ENCODE assay signal across 9 mouse cellular contexts in genomic region chr12:14069049-14069448, GRCm38 (mm10).
DNase-seq lines count a peak whose midpoint lies in the region; ATAC-seq and TF ChIP-seq lines count a peak whose summit lies in the region.
"Had no signal": no experiment of that assay in that cellular context is flagged by ENCODE, and none has a peak within 500 bp of the region (broad histone marks: within the 10 kb centered on the region; RNA-seq: fewer than 3 reads in every experiment).

No protein-coding gene starts in this region.

- DNase-seq in midbrain, postnatal 0 days (ENCODE audit: low spot score) = peak; percentile 19
- no peak for DNase-seq in midbrain, embryonic 10.5 days (ENCODE audit: low spot score)
- DNase-seq in fat pad, adult 2 months (ENCODE audit: extremely low read depth, low read depth, low spot score) = peak; percentile 11
- DNase-seq in layer of hippocampus, adult 2 months (ENCODE audit: low spot score in 2 of 2) = peak; percentile 21 to 39
- peak; percentile 5 for DNase-seq in right cerebral cortex, postnatal 14 days
- no peak for DNase-seq in spleen, postnatal 4 days (ENCODE audit: low spot score in 2 of 2)
- no peak for DNase-seq in natural killer cell, adult 2 months (ENCODE audit: low spot score in 2 of 2)

- no peaks in the 10 kb centered on the region for H3K9me3 ChIP-seq in midbrain, postnatal 0 days (ENCODE audit: low read length)
- H3K9me3 ChIP-seq in midbrain, embryonic 10.5 days (replicated peaks) = no peaks in the 10 kb centered on the region
- H3K9me3 ChIP-seq in kidney, embryonic 14.5 days (ENCODE audit: control insufficient read depth, low read length) = no peaks in the 10 kb centered on the region

- no peak for ATAC-seq in midbrain, postnatal 0 days (ENCODE audit: low FRiP score)
- no peak for ATAC-seq in kidney, embryonic 14.5 days (ENCODE audit: low FRiP score, low TSS enrichment)

- H3K27ac ChIP-seq in midbrain, postnatal 0 days (ENCODE audit: low read depth, low read length) = no peak overlapping the region
- H3K27ac ChIP-seq in midbrain, embryonic 10.5 days (replicated peaks) = no peak overlapping the region
- no peak overlapping the region for H3K27ac ChIP-seq in layer of hippocampus, adult 2 months
- no peak overlapping the region for H3K27ac ChIP-seq in kidney, embryonic 14.5 days (ENCODE audit: low read depth, low read length)

- H3K4me3 ChIP-seq in midbrain, postnatal 0 days (ENCODE audit: low read depth, low read length) = no peak overlapping the region
- no peak overlapping the region for H3K4me3 ChIP-seq in midbrain, embryonic 10.5 days
- H3K4me3 ChIP-seq in layer of hippocampus, adult 2 months = no peak overlapping the region
- no peak overlapping the region for H3K4me3 ChIP-seq in kidney, embryonic 14.5 days (ENCODE audit: low read length)
- H3K4me3 ChIP-seq: megakaryocyte, embryonic 14.5 days had no signal

- H3K27me3 ChIP-seq in midbrain, postnatal 0 days (ENCODE audit: insufficient read depth, low read length) = no peaks in the 10 kb centered on the region
- H3K27me3 ChIP-seq in midbrain, embryonic 10.5 days (ENCODE audit: low read depth, poor library complexity, severe bottlenecking) = no peaks in the 10 kb centered on the region
- H3K27me3 ChIP-seq in kidney, embryonic 14.5 days (ENCODE audit: control insufficient read depth, insufficient read depth, low read length) = no peaks in the 10 kb centered on the region
- H3K27me3 ChIP-seq: megakaryocyte, embryonic 14.5 days had no signal

- WGBS in midbrain, postnatal 0 days = 81% methylated on average over 4 of the region's 4 CpGs
- WGBS in midbrain, embryonic 10.5 days = 84% methylated on average over 4 of the region's 4 CpGs
- 84% methylated on average over 4 of the region's 4 CpGs for WGBS in kidney, embryonic 14.5 days

- no peaks in the 10 kb centered on the region for H3K4me1 ChIP-seq in midbrain, postnatal 0 days (ENCODE audit: insufficient read depth, low read length)
- H3K4me1 ChIP-seq in midbrain, embryonic 10.5 days = no peaks in the 10 kb centered on the region
- no peaks in the 10 kb centered on the region for H3K4me1 ChIP-seq in kidney, embryonic 14.5 days (ENCODE audit: control insufficient read depth, insufficient read depth, low read length)
- H3K4me1 ChIP-seq: megakaryocyte, embryonic 14.5 days had no signal

- no peak overlapping the region for H3K4me2 ChIP-seq in midbrain, postnatal 0 days (ENCODE audit: low read depth, low read length, poor library complexity, severe bottlenecking)
- H3K4me2 ChIP-seq in kidney, embryonic 14.5 days (replicated peaks; ENCODE audit: low read depth, low read length) = no peak overlapping the region

- no peaks in the 10 kb centered on the region for H3K36me3 ChIP-seq in midbrain, postnatal 0 days (ENCODE audit: insufficient read depth, low read length)
- no peaks in the 10 kb centered on the region for H3K36me3 ChIP-seq in midbrain, embryonic 10.5 days
- no peaks in the 10 kb centered on the region for H3K36me3 ChIP-seq in kidney, embryonic 14.5 days (ENCODE audit: control insufficient read depth, insufficient read depth, low read length)

- no peak for TF ChIP-seq CTCF in midbrain, postnatal 0 days (IDR thresholded peaks at IDR 0.05)
- TF ChIP-seq CTCF in layer of hippocampus, adult 2 months (conservative IDR thresholded peaks at IDR 0.05) = no peak

- H3K9ac ChIP-seq in midbrain, postnatal 0 days (replicated peaks; ENCODE audit: low read length, poor library complexity, severe bottlenecking) = no peak overlapping the region
- no peak overlapping the region for H3K9ac ChIP-seq in kidney, embryonic 14.5 days (ENCODE audit: low read depth, low read length)

Comparison
In these comparisons a context has a peak if more than half of its experiments do, and no peak if none do; other contexts are left out.
1. DNase-seq: peak in midbrain, postnatal 0 days (single experiment), fat pad, adult 2 months (single experiment), layer of hippocampus, adult 2 months (2 of 2) and right cerebral cortex, postnatal 14 days (single experiment); none in midbrain, embryonic 10.5 days (single experiment), spleen, postnatal 4 days (0 of 2) and natural killer cell, adult 2 months (0 of 2).